Mouse (Mus musculus): ENCODE data around the gene Pcgf5.

Pcgf5 gene

DNA sequence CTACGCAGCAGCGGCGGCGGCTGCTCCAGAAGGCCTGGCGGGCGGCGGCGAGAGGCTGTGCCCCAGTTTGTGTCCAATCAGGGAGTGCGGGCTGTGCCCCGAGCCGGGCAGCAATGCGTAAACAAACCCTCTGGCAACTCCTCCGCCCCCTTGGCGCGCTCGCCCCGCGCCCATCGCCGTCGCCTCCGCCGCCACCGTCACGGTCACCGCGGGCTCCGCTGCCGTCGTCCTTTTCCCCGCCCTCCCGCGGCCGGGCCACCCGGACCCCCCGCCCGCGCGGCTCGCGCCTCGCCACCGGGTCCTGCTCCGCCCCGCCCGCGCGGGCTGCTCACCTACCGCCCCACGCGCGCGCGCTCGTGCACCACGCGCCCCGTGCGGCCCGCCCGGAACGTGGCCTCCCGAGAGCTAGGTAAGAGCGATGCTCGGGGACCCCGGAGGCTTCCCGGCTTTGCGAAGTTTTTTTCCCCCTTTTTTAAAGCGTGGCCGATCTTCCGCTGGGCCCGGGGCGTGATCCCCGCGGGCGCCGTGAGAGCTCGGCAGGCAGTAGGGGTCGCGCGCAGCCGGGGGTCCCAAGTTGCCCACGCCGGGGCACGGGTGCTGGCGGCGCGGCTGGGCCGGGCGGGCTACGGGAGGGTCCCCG, at the start of gene Pcgf5:
Pcgf5 (plus strand) TSS at position 149 of the 640 bp plus-strand sequence.
- DNase-seq (ENCODE audit: low read depth, low spot score) = peak; percentile 51

DNA sequence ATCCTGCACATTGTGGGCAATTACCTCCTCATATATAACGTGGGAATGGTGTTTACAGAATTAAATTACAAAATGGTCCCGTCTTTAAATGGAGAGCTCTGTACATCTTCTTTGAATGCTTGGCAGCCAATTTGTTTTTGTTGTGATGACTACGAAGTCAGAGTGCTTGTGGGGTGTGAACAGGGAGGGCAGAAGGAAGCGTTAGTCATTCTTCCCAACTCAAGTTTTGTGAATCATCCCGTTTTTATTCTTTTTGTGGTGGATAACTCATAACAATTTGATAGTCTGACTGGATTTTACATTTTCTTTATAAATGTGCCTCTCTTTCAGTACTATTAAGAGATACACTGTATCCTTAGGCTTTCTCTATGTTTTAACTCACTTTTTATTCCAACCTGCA, 42.6 kb upstream of the Pcgf5 start:
- peak; percentile 88 for DNase-seq (ENCODE audit: low read depth, low spot score)

DNA sequence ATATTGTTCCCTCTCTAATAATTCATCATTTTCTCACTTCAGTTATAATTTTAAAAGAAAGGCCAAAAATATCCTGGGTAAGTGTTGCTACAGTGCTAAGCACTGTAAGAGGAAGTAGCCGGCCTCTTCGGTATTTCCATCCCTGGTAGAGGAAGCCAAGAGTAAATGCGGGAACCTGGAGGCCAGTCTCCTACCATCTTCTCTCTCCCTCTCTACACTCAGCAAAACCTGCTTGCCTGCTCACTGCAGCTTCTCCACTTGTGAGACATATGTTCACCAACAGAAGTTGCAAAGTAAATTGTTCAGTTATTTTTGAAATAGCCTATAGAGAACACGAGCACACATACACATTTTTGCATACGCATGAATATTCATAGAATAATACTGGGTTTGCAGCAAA, 34.1 kb upstream of the Pcgf5 start:
- DNase-seq (ENCODE audit: low read depth, low spot score) = no peak

DNA sequence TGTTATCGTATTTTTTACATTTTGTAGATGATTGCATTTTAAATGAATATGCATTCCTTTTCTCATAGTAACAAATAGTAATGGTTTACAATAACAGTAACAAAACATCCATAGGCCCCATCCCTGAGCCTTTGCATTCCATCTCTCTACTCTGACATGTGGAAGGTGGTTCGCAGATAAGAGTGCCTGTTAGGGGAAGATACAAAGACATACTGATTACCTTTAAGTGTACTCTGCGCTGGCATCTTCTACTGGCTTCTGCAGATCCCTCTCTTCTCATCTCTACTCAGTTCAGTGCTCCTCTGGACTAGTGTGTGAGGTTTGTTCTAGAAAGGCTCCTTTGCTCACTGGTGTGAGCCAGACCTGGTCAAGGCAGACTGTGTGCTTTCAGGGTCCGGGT, 28.4 kb upstream of the Pcgf5 start:
- no peak for DNase-seq (ENCODE audit: low read depth, low spot score)

DNA sequence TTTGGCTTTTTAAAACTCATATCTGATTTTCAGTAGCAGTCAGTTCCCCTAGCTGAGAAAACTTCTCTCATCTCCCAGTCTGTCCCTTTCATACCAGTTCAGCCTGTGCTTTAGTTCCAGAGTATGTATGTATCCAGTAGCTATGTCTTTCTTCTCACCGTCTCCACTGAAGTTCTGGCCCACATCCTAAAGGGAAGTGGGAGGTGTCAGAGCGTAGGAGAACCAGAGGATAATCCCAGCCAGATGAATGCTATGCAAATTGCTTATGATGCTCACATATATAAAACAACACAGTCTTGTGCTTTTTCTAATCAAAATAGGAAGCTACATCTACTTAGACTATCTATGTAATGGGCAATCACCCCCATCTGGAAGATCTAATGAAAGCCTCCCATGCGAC, 27.0 kb upstream of the Pcgf5 start:
- DNase-seq (ENCODE audit: low read depth, low spot score) = no peak

DNA sequence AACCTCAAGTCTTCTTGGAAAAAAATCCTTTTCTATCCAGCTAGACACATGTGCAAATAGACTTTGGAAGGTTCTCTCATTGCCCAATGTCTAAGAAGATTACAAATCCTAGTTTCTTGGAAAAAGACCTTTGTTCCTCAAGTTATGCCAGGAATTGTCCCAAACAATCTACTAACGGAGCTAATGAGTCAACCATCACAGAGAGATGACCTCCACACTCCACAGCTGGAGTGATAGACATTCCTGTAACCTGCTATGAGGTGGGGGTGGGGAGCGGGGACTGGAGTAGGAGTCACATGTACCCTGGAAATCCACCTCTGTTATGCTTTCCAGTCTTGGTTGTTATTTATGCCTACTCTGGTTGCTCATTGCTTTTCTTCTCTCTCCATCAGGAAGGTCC, 24.8 kb upstream of the Pcgf5 start:
- DNase-seq (ENCODE audit: low read depth, low spot score) = no peak

DNA sequence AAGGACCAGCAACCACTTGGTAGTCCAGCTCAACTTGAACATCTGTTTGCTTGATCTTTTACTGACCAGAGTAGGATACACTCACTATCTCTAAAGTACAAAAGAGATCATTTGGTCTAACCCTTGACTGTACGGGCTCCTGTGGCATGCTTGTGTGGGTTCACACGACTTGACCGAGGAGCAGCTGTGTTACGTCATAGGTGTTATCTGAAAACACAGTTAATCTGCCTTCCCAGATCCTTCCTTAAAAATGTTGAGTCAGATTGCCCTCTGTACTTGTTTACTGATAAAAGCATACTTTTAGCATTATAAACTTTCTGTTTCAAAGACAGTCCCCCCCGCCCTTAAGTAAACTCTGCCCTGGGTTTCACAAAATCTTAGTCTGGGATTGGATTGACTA, 19.4 kb upstream of the Pcgf5 start:
- DNase-seq (ENCODE audit: low read depth, low spot score) = no peak

DNA sequence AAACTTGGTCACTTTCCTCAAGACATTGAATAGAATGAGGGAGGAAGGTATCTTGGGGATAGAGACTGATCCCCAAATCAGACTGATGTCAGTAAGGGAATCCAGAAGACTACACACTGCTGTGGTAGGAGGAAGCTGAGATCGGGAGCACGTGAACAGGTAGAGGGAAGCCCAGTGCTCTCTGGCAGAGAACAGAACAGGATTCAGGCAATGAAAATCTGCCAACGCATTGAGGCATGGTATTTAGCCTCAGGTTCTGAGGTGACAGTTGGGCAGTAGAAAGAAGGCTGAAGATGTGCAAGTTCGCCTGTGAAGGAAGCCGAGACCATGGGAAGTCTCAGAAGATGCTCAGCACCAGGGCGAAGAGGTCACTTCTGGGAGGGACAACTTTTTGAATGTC, 733 bp upstream of the Pcgf5 start:
- no peak for DNase-seq (ENCODE audit: low read depth, low spot score)

DNA sequence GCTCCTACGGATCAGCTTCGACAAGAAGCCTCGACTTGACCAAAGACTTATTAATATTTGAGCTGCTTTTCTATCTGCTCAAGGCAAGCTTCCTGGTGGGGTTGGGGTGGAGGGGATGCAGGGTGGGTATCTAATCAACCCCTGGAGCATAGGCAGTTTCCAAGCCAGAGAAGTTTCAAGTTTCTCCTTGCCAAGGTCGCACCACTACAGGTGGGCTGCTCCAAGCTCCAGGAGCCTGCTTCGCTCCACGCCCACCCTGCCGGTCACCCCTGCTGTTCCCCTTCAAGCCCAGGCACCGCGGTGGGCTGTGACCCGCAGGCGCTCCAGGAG, 313 bp upstream of the Pcgf5 start:
- no peak for DNase-seq (ENCODE audit: low read depth, low spot score)

DNA sequence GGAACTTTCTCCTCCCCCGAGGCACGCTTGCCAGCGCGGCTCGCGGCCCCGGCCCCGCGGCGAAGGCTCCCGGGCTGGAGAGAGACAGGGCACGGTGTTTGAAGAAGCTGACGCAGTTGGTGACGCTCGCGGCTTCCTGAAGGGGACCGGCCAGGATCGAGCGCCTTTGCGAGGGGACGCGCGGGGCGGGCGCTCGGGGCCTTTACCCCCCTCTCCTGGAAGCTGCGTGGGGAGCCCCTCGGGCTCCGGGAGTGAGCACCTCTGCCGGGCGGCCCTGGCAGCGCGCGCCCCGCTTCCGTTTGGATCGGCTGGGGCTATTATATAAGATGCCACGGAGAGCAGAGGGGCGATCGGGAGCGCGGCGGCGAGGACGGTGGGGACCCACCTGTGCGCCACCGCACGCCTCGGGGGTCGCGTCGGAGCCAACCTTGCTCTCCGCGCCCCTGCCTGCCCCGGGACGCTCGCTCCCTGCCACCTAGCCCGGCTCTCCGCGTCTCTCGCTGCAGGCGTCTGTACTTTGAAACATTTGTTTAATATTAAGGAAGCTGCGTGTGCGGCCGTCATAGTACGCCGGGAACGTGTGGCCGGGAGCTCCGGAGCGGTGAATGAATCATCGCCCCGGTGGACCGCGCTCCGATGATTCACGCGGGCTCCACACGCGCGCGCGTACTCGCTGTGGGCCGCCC, 835 bp downstream of the Pcgf5 start:
- DNase-seq (ENCODE audit: low read depth, low spot score) = peak; percentile 83

DNA sequence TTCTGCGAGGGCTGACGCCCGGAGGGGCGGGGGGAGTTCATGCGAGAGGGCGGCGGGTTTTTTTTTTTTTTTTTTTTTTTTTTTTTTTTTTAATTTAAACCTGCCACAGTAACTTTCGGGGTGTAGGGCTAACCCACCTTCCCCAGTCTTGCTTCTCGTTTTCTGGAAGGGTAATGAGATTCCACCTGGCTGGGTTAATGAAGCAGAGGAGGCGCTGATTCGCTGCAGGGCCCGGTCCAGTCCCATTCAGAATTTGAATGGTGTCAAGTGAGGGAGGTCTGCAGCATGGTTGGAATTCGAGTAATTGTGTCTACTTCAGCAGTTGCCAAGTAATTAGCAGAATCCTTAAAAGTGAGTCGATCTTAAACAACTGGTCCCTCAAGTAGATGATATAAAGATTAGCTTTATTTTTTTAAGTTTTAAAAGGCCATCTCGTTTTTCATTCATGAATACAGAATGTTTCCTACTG, 1.4 kb downstream of the Pcgf5 start:
- no peak for DNase-seq (ENCODE audit: low read depth, low spot score)

DNA sequence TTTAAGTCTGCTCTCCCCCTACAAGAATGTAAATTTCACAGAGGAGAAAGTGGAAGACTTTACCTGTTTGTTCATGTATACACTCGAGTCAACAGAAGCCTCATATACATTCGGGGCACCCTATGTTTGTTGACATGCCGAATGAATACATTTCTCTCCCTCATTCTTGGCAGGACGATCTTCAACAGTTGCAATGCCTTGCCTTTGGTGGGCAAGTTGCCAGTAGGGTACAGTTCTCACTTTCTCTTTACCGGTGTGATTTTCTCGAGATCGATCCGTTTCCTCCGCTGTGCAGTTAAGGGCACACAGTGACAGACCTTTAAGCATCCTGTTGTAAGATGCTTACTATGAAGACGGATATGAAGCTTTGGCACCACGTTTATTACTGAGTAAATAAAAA, 2.1 kb downstream of the Pcgf5 start:
- peak; percentile 15 for DNase-seq (ENCODE audit: low read depth, low spot score)

DNA sequence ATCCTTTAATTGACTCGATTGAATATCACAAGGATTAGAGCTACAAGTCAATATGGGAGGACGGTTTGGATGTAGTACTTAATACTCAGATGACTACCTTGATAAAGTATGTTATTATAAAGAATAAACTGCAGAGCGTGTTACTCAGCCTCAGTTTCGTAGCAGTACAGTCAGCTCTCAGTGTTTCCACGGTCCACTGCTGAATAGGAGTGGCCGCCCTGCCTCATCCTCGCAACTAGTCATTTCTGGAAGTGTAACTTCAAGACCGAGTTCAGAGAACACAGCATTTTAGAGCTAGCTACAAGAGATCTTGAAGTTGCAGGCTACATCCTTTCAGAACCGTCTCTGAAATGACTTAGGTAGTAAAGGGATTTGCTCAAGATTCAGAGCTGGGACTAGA, 2.8 kb downstream of the Pcgf5 start:
- DNase-seq (ENCODE audit: low read depth, low spot score) = no peak

DNA sequence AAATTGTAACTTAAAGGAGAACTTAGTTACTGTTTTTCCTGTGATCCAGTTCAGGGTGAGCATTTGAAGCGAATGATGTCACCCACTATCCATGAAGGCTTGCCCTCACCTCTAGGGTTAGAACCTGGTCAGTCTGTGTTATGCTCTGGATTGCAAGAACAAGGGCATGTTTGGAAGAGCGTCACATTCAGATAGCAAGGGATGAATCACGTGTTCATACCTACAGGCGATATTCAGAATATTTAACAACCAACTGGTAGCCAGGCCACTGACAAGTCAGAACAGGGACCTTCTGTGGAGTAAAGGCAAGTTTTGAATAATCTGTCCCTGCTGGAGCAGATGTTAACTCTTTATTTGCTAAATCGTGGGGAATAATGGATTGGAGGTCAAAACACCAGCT, 14.4 kb downstream of the Pcgf5 start:
- DNase-seq (ENCODE audit: low read depth, low spot score) = no peak

DNA sequence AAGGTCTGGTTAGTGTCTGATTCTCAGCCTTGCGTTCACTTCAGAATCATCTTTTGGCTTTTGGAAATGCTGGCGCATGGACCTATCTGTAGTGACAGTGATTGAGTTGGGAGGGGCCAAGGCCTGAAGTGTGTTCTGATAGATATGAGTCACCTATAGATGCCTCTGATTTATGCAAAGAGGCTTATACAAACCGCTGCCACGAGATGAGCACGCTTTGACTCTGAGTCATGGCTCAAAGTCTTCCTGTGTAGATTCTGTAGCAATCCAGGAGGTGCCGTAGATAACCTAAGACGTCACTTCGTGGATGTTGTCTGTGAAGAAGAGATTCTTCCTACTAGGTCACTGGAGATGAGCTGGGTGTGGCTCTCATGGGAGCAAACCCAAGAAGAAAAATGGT, 16.6 kb downstream of the Pcgf5 start:
- peak; percentile 15 for DNase-seq (ENCODE audit: low read depth, low spot score)

DNA sequence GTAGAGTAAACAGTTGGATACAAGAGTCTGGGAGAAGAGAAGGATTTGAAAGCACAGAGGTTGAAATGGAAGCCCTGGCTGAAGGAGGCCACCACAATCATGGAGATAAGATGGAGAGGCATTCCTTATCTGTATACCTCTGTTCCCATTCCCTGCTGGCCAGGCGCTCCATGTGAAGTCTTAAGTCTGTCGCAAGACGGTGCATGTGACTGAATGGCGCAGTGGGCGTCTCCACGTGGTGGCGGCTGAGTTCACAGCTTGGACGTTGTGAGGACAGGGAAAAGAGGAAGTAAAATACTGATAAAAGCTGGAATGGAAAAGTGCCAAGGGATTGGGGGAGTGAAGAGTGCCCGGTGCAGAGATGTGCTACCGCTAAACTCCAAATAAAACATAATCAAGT, 23.4 kb downstream of the Pcgf5 start:
- no peak for DNase-seq (ENCODE audit: low read depth, low spot score)

DNA sequence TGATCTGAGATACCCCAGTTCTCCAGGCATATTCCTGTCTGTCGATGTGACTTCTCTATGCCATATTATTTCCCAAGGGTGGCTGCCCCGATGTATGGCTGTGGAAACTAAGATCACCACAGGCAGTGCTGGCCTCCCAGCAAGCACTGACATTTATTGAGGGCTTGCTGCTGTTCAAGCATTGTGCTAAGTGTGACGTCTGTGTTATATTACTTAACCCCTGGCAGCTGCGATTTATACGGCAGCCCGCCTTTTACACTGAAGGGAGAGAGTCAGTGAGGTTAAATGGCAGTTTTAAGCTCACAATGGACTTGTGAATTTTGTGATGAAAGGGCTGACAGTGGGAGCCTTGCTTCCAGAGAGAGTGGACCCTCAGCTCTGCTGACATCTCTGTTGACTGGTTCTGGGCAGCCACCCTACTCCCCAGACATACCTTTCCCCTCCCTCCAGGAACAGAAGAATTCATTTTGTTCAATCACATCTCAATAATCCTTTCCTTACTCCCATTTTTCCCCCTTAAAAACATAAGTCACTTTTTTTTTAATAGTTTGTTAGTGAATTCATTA, 25.0 kb downstream of the Pcgf5 start:
- no peak for DNase-seq (ENCODE audit: low read depth, low spot score)

DNA sequence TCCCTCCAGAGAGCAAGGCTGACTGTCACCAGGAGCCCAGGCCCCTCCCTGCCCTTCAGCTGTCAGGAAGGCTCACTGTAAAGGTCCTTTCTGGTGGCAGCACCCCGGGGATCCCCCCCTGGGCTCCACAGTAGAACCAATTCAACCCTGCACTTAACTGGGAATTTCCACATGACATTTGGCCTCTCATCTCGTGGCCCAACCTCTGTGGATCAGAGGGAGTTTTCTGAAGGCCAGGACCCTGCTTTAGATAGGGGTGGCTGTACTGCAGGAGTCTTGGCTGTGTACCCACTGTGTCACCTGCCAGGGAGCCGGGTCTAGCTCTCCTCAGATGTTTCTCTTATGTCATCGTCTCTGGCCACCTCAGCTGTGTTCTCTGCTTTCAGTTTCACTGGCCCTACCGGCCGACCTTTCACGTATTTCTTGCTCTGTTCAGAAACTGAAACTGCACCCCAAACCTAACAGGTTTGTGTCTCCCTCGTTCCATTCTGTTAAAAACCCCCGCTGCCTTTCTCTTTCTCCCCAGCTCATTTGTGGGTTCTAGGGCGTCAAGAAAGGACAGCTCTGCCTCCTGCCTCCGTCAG, 27.2 kb downstream of the Pcgf5 start:
- no peak for DNase-seq (ENCODE audit: low read depth, low spot score)

DNA sequence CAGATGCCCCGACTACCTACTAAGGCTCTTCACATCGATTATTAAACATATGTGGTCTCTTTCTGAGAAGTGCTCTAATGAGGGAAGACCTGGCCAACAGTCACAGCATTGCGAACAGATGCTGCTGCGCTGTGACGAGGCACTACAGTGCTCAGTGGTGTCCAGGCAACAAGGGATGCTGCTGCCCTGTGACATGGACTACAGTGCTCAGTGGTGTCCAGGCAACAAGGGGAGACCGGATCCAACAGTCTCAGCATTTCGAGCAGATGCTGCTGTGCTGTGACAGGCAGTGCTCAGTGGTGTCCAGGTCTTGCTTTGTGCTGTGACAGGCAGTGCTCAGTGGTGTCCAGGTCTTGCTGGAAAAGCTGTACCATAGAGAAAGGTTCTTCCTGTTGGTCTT, 29.6 kb downstream of the Pcgf5 start:
- DNase-seq (ENCODE audit: low read depth, low spot score) = no peak

DNA sequence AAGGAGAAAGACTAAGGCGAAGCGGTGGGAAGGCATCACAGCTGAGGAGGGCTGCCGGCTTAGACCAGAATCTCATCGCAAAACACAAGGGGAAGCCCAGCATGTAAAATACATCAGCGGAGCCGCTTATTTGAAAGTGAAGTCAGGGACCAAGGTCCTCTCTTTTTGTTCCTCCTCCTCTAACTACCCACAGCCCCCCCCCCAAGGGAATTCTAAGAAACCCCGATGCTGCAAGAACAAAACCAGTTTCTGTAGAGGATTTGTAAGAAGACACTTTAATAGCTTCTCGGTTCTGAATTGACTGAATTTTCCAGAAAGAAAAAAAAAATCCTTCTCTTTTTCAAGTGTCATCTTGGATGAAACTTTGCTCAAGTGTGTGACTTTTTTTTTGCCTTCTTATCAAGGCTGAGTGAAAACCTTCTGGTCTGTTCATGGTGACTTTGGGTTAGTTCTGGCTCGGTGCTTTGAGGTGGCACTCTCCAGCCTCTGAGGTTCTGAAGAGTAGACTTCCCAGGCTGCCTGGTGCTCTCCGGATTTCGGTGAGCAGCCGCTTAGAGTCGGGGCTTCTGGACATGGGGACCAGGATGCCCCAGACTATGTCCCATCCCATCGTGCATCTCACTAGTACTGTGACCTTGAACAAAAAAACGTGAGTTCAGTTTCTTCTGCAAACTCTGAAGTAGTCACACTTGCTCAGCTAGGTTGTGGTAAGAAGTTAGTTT, 30.6 kb downstream of the Pcgf5 start:
- no peak for DNase-seq (ENCODE audit: low read depth, low spot score)

DNA sequence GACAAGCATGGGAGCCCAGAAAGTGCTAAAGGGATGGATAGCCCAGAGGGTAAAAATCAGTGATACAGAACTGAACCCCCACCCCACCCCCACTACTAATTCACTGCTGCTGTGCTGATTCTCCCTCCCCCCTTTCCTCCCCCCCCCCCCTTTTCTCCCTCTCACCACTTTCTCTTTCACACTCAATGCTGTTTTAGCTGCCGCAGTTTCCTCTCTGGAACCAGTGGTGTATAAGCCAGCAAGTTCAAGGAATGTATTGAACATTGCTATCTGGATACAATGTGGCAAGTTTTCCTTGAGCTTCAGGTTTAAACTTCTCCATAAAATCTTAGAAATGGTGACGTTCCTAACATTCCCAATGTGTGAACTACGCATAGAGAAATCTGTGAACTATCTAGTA, 34.8 kb downstream of the Pcgf5 start:
- DNase-seq (ENCODE audit: low read depth, low spot score) = no peak

DNA sequence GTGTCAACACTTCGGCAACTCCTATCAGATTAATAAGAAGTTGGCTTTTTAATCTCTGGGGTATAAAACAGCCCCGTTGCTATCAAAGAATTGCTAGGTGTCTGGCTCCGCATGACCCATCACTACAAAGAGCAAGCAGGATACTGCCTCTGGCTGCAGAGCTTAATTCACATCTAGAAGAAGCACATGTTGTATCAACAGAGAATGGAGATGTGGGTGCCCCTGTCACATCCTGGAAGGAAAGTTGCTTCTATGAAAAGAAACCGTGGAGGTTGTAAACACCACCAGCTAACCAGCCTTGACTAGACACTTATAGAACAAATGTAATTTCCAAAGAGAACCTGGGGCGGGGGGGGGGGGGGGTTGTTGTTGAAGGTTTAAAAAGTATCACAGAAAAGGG, 35.9 kb downstream of the Pcgf5 start:
- DNase-seq (ENCODE audit: low read depth, low spot score) = no peak

Measured in 3T3-L1 (cell line).